ENCODE assay signal across 8 mouse cellular contexts in the genomic region with DNA sequence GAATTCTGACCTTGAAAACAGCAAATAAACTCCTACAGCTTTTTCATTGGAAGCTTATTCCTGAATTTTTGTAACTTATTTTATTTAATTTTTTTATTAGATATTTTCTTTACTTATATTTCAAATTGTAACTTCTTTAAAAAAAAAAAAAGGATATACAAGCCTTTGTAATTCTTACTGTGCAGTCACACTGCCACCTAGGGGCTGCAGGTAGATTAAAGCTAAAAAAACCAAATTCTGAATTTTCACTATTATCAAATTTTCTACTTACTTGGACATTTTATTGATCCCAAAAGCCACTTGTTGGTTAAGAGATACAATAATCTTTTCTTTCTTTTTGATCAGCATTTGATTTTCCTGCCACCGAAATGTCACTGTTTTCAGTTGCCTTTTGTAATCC. TPM values are rescaled to one million over a fixed set of nuclear protein-coding genes. Genes with fewer than 3 reads are reported as not detected.
A peak's percentile ranks its signal among the peaks of the same experiment; 100 is the strongest.
DNase-seq lines count a peak whose midpoint lies in the region; ATAC-seq lines count a peak whose summit lies in the region.
"Had no signal": no experiment of that assay in that cellular context is flagged by ENCODE, and none has a peak within 500 bp of the region (broad histone marks: within the 10 kb centered on the region; RNA-seq: fewer than 3 reads in every experiment).

No protein-coding gene starts in this region.

- H3K9ac ChIP-seq in hindbrain, embryonic 14.5 days: no peak overlapping the region
- no peak overlapping the region for H3K9ac ChIP-seq in hindbrain, embryonic 16.5 days (ENCODE audit: low read depth, low read length)

- no peaks in the 10 kb centered on the region for H3K9me3 ChIP-seq in hindbrain, embryonic 14.5 days (ENCODE audit: control insufficient read depth, low read length)
- no peaks in the 10 kb centered on the region for H3K9me3 ChIP-seq in hindbrain, embryonic 16.5 days (ENCODE audit: control insufficient read depth, low read length)

- H3K4me2 ChIP-seq in hindbrain, embryonic 14.5 days (replicated peaks): no peak overlapping the region
- H3K4me2 ChIP-seq in hindbrain, embryonic 16.5 days (ENCODE audit: low read length): no peak overlapping the region

- H3K4me1 ChIP-seq in hindbrain, embryonic 14.5 days (replicated peaks; ENCODE audit: control insufficient read depth, insufficient read depth, low read length): no peaks in the 10 kb centered on the region
- no peaks in the 10 kb centered on the region for H3K4me1 ChIP-seq in hindbrain, embryonic 16.5 days (ENCODE audit: control insufficient read depth, insufficient read depth, low read depth, low read length)

- no peak overlapping the region for H3K4me3 ChIP-seq in hindbrain, embryonic 14.5 days (replicated peaks; ENCODE audit: low read length)
- no peak overlapping the region for H3K4me3 ChIP-seq in hindbrain, embryonic 16.5 days (ENCODE audit: low read length)
- H3K4me3 ChIP-seq: myocyte had no signal

- peak; percentile 62 for DNase-seq in hindbrain, embryonic 14.5 days (ENCODE audit: low spot score)
- peak; percentile 61 for DNase-seq in 3T3-L1 (ENCODE audit: low read depth, low spot score)
- peak; percentile 28 for DNase-seq in CD4-positive helper T cell, adult 2 months (ENCODE audit: low read depth, low spot score)
- DNase-seq in induced T-regulatory cell, adult 2 months (ENCODE audit: low read depth): peak; percentile 55
- DNase-seq in layer of hippocampus, adult 11-12 months (ENCODE audit: low spot score): no peak
- no peak for DNase-seq in left cerebral cortex, adult 8-10 months (ENCODE audit: low spot score in 2 of 2)

- no peaks in the 10 kb centered on the region for H3K27me3 ChIP-seq in hindbrain, embryonic 14.5 days (ENCODE audit: control insufficient read depth, insufficient read depth, low read length)
- H3K27me3 ChIP-seq in hindbrain, embryonic 16.5 days (replicated peaks; ENCODE audit: control insufficient read depth, insufficient read depth, low read length): no peaks in the 10 kb centered on the region

- no peak overlapping the region for H3K27ac ChIP-seq in hindbrain, embryonic 14.5 days
- no peak overlapping the region for H3K27ac ChIP-seq in hindbrain, embryonic 16.5 days (ENCODE audit: low read depth, low read length)

- ATAC-seq in hindbrain, embryonic 14.5 days (ENCODE audit: low FRiP score): no peak
- ATAC-seq in hindbrain, embryonic 16.5 days: no peak

- 78% methylated on average over 1 of the region's 1 CpGs for WGBS in hindbrain, embryonic 14.5 days
- 80% methylated on average over 1 of the region's 1 CpGs for WGBS in hindbrain, embryonic 16.5 days

- peaks cover 57% of the 10 kb centered on the region for H3K36me3 ChIP-seq in hindbrain, embryonic 14.5 days (replicated peaks; ENCODE audit: control insufficient read depth, insufficient read depth)
- peaks cover 18% of the 10 kb centered on the region for H3K36me3 ChIP-seq in hindbrain, embryonic 16.5 days (ENCODE audit: control insufficient read depth, insufficient read depth, low read length)

RNA-seq across cellular contexts. Expression of gene Dzip3, which starts 52.2 kb away (rescaled TPM):
- 77.3 and 81.6 TPM in 2 replicates for polyA plus RNA-seq in hindbrain, embryonic 14.5 days (2014; fragmentation: Nextera tagmentation; extraction: Ambion mirVana)
- 53.5 and 55.2 TPM in 2 replicates for polyA plus RNA-seq in hindbrain, embryonic 16.5 days (2015; fragmentation: Nextera tagmentation; extraction: Ambion mirVana)
- 10 to 100 TPM; 69.6 to 87.9 (median 78.7) TPM for total RNA-seq in left cerebral cortex, adult 8-10 months (2022)

RNA-seq across cellular contexts. Expression of gene Cip2a, which starts 52.2 kb away (rescaled TPM):
- polyA plus RNA-seq in hindbrain, embryonic 14.5 days (2014; fragmentation: Nextera tagmentation; extraction: Ambion mirVana): 7.7 and 8.4 TPM in 2 replicates
- polyA plus RNA-seq in hindbrain, embryonic 16.5 days (2015; fragmentation: Nextera tagmentation; extraction: Ambion mirVana): 6.0 and 7.6 TPM in 2 replicates
- total RNA-seq in left cerebral cortex, adult 8-10 months (2022): 1 to 10 TPM; 2.0 to 4.7 (median 2.5) TPM

Comparison
In these comparisons a context has a peak if more than half of its experiments do, and no peak if none do; other contexts are left out.
1. DNase-seq: peak in hindbrain, embryonic 14.5 days (single experiment), 3T3-L1 (single experiment), CD4-positive helper T cell, adult 2 months (single experiment) and induced T-regulatory cell, adult 2 months (single experiment); none in layer of hippocampus, adult 11-12 months (single experiment) and left cerebral cortex, adult 8-10 months (0 of 2).